Mouse (Mus musculus) embryonic facial prominence, embryonic 14.5 days (tissue): ENCODE results near the gene Dnajc17. TPM values are rescaled to one million over a fixed set of nuclear protein-coding genes. Genes with fewer than 3 reads are reported as not detected.

Experiments used
- ATAC-seq: fragments of 200-750 bp; cut with Nextera tagmentation; 2 replicates; pipeline ENCODE4 v1.8.0; 2017; ENCODE audit warnings: low read depth, moderate number of reproducible peaks, moderate TSS enrichment
- DNase-seq: peaks from one replicate; pipeline ENCODE4 v3.0.0-alpha.2; 2015; ENCODE audit warnings: low spot score
- H3K27ac ChIP-seq: fragments of 300-500 bp; sonication (generic); replicated peaks from 2 replicates; pipeline ENCODE4 v1.5.1; 2014; ENCODE audit warnings: low read depth, mild to moderate bottlenecking, low read length, moderate library complexity
- H3K27me3 ChIP-seq: fragments of 300-500 bp; sonication (generic); replicated peaks from 2 replicates; pipeline ENCODE4 v1.6.1; 2014; ENCODE audit warnings: low read length; ENCODE audit not compliant: control insufficient read depth, insufficient read depth
- H3K36me3 ChIP-seq: fragments of 300-500 bp; sonication (generic); 2 replicates; pipeline ENCODE4 v1.6.1; 2014; ENCODE audit warnings: low read length, mixed read lengths; ENCODE audit not compliant: control insufficient read depth, insufficient read depth
- H3K4me1 ChIP-seq: fragments of 300-500 bp; sonication (generic); 2 replicates; pipeline ENCODE4 v1.6.1; 2014; ENCODE audit warnings: antibody characterized with exemption, low read length; ENCODE audit not compliant: control insufficient read depth, insufficient read depth
- H3K4me2 ChIP-seq: fragments of 300-500 bp; sonication (generic); 2 replicates; pipeline ENCODE4 v1.6.1; 2014; ENCODE audit warnings: low read depth, mild to moderate bottlenecking, low read length, moderate library complexity, mixed read lengths
- H3K4me3 ChIP-seq: fragments of 300-500 bp; sonication (generic); 2 replicates; pipeline ENCODE4 v1.5.1; 2014; ENCODE audit warnings: low read depth, mild to moderate bottlenecking, low read length
- H3K9ac ChIP-seq: fragments of 300-500 bp; sonication (generic); 2 replicates; pipeline ENCODE4 v1.6.1; 2014; ENCODE audit warnings: low read depth, mild to moderate bottlenecking, low read length, moderate library complexity, mixed read lengths
- H3K9me3 ChIP-seq: fragments of 300-500 bp; sonication (generic); 2 replicates; pipeline ENCODE4 v1.6.1; 2016; ENCODE audit warnings: low read length; ENCODE audit not compliant: control insufficient read depth
- WGBS: fragments of 180-500 bp; shearing (Covaris S2); extraction: QIAGEN DNeasy Blood & Tissue Kit; methylation state at CpG from one replicate; pipeline ENCODE4 v1.1.7; 2014; 5-methylcytosine and 5-hydroxymethylcytosine counted together
- polyA plus RNA-seq: library from polyadenylated mRNA; unstranded; fragments of >200 nt; fragmentation: Nextera tagmentation; extraction: Ambion mirVana; gene quantifications from 2 replicates; pipeline ENCODE4 v1.2.1, GENCODE M21; 2014

The Dnajc17 gene
- polyA plus RNA-seq, 1 experiment from 2014 or later: 15.7 TPM

- 34% methylated on average over 13 of the region's 13 CpGs for WGBS
- DNase-seq (peak; percentile 37), ATAC-seq (no peak)
- no peak overlapping the region for H3K4me2 ChIP-seq
- H3K27ac ChIP-seq: no peak overlapping the region
- peaks cover 13% of the 10 kb centered on the region; the same call in 1 of the 2 replicates for H3K36me3 ChIP-seq
- H3K9me3 ChIP-seq: no peaks in the 10 kb centered on the region
- 0 out of 2 replicates have a peak, but pooled peaks cover under 1% of the 10 kb centered on the region for H3K27me3 ChIP-seq
- H3K9ac ChIP-seq: no peak overlapping the region
- H3K4me3 ChIP-seq: no peak overlapping the region
- peaks cover 2% of the 10 kb centered on the region; the same call in 1 of the 2 replicates for H3K4me1 ChIP-seq
Observed at GRCm38 (mm10) chr2:119172862-119173576, 35.6 kb downstream of the Dnajc17 start.

GRCm38 (mm10) chr2:119172446-119172845, 36.1 kb downstream of the Dnajc17 start:
- Histone ChIP-seq H3K4me2 (no peak overlapping the region), H3K4me1 (peaks cover 2% of the 10 kb centered on the region; the same call in 1 of the 2 replicates), H3K27ac (no peak overlapping the region), H3K27me3 (peaks cover 6% of the 10 kb centered on the region; the same call in 1 of the 2 replicates), H3K9me3 (no peaks in the 10 kb centered on the region), H3K36me3 (peaks cover 8% of the 10 kb centered on the region; the same call in 1 of the 2 replicates), H3K4me3 (no peak overlapping the region), H3K9ac (no peak overlapping the region)
- WGBS: 75% methylated on average over 7 of the region's 7 CpGs
- no peak for DNase-seq
- no peak for ATAC-seq

DNA sequence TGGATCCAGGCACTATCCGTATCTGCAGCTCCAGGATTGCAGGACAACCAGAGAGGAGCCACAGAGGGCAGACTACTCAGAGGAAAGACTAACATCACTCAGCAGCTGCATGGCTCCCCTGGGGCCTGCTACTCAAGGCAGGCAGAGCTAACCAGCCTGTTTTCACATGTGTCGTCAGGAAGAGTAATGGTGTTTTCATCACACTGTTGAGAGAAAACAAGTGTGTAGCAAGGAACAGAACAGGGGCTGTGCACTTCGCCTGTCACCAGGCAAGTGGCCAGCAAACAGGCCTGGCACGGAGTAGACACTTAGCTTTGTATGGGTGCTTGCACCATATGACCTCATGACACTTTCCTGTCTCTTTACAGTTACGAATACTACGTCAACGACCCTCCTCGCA, 37.0 kb downstream of the Dnajc17 start:
- DNase-seq: peak; percentile 54

GRCm38 (mm10) chr2:119170282-119170681, 38.3 kb downstream of the Dnajc17 start:
- Histone ChIP-seq H3K4me3 (no peak overlapping the region), H3K4me2 (no peak overlapping the region), H3K27ac (no peak overlapping the region), H3K36me3 (no peaks in the 10 kb centered on the region), H3K9me3 (no peaks in the 10 kb centered on the region), H3K27me3 (peaks cover 11% of the 10 kb centered on the region), H3K4me1 (peaks cover 9% of the 10 kb centered on the region), H3K9ac (no peak overlapping the region)
- DNase-seq: no peak
- WGBS: 74% methylated on average over 2 of the region's 2 CpGs
- ATAC-seq: no peak

More for the DNA sequence above, 37.0 kb downstream of the Dnajc17 start:
- H3K27me3 ChIP-seq: peaks cover 7% of the 10 kb centered on the region; the same call in 1 of the 2 replicates
- no peak overlapping the region for H3K27ac ChIP-seq
- H3K36me3 ChIP-seq: 0 out of 2 replicates have a peak, but pooled peaks cover 1% of the 10 kb centered on the region
- peaks cover 9% of the 10 kb centered on the region for H3K4me1 ChIP-seq
- H3K9me3 ChIP-seq: no peaks in the 10 kb centered on the region
- H3K4me3 ChIP-seq: no peak overlapping the region
- H3K9ac ChIP-seq: no peak overlapping the region
- no peak for ATAC-seq
- H3K4me2 ChIP-seq: no peak overlapping the region
- 66% methylated on average over 8 of the region's 8 CpGs for WGBS

DNA sequence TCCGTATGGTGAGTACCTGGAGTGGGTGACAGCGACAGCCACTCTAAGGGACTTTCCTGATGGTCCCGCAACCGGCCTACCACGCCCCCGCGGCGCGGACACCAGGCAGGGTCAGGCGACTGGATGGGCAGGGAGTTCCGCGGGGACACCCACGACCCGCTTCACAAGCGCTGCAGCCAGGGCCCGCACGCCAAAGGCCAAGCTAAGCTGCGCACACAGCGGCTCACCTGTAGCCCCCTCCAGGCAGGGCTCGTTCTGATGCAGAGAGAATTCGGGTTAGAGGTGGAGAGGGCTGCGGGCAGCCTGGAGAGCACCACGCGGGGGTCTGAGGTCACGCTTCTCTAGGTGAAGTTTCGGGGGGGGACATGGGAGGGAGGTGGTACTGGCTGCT, 40.7 kb downstream of the Dnajc17 start:
- no peak for DNase-seq

GRCm38 (mm10) chr2:119166901-119167865, 41.4 kb downstream of the Dnajc17 start, which contains the start of gene Gchfr:
Gene Gchfr (plus strand): TSS chr2:119167773.
- Histone ChIP-seq H3K27ac (no peak within 1 kb of the TSS), H3K27me3 (peaks cover 11% of the 10 kb centered on the region), H3K9ac (peak within 1 kb of the TSS; percentile 65), H3K4me1 (peaks cover 7% of the 10 kb centered on the region), H3K9me3 (no peaks in the 10 kb centered on the region), H3K4me2 (peak within 1 kb of the TSS; percentile 99), H3K36me3 (no peaks in the 10 kb centered on the region), H3K4me3 (peak within 1 kb of the TSS; percentile 56)
- under 1% methylated on average over 58 of the region's 60 CpGs for WGBS
- peak; percentile 89 for DNase-seq
- ATAC-seq: peak; percentile 90

More for the DNA sequence above, 40.7 kb downstream of the Dnajc17 start:
- 2% methylated on average over 26 of the region's 26 CpGs for WGBS
- Histone ChIP-seq H3K36me3 (no peaks in the 10 kb centered on the region), H3K27ac (no peak overlapping the region), H3K9ac (peak overlapping the region; percentile 65), H3K4me1 (peaks cover 7% of the 10 kb centered on the region), H3K4me3 (peak overlapping the region; percentile 56), H3K27me3 (peaks cover 11% of the 10 kb centered on the region), H3K9me3 (no peaks in the 10 kb centered on the region), H3K4me2 (peak overlapping the region; percentile 99)
- ATAC-seq: no peak

GRCm38 (mm10) chr2:119165401-119165800, 43.2 kb downstream of the Dnajc17 start:
- H3K4me3 ChIP-seq: no peak overlapping the region
- peaks cover 7% of the 10 kb centered on the region for H3K4me1 ChIP-seq
- H3K27me3 ChIP-seq: peaks cover 11% of the 10 kb centered on the region
- no peak for DNase-seq
- no peak overlapping the region for H3K9ac ChIP-seq
- no peak for ATAC-seq
- H3K27ac ChIP-seq: no peak overlapping the region
- H3K9me3 ChIP-seq: no peaks in the 10 kb centered on the region
- H3K4me2 ChIP-seq: no peak overlapping the region
- H3K36me3 ChIP-seq: no peaks in the 10 kb centered on the region

GRCm38 (mm10) chr2:119163999-119164398, 44.6 kb downstream of the Dnajc17 start:
- ATAC-seq (no peak), DNase-seq (no peak)
- H3K9ac ChIP-seq: no peak overlapping the region
- H3K4me3 ChIP-seq: no peak overlapping the region
- no peaks in the 10 kb centered on the region for H3K36me3 ChIP-seq
- WGBS: 79% methylated on average over 4 of the region's 4 CpGs
- no peaks in the 10 kb centered on the region for H3K9me3 ChIP-seq
- no peak overlapping the region for H3K27ac ChIP-seq
- H3K4me2 ChIP-seq: no peak overlapping the region
- H3K4me1 ChIP-seq: peaks cover 7% of the 10 kb centered on the region
- H3K27me3 ChIP-seq: peaks cover 11% of the 10 kb centered on the region
